Mouse (Mus musculus) adrenal gland, adult 10 weeks (tissue): Measurements from ENCODE around the gene Clec3b. TPM values are rescaled to one million over a fixed set of nuclear protein-coding genes. Genes with fewer than 3 reads are reported as not detected.

Experiments
- polyA plus RNA-seq: library from polyadenylated mRNA; stranded (reverse); fragments of 350-450 nt; fragmentation: Illumina TruSeq; extraction: RNeasy Lipid Tissue Mini Kit (QIAGEN cat#74804); gene quantifications from one replicate; pipeline ENCODE4 v1.2.3, GENCODE M21; 2014; ENCODE audit warnings: low read depth, low replicate concordance

Gene Clec3b
- not detected for polyA plus RNA-seq

GRCm38 (mm10) chr9:123150241-123151020, at the start of gene Clec3b:
Clec3b (plus strand) TSS chr9:123150946.

GRCm38 (mm10) chr9:123112805-123113521, 37.8 kb upstream of the Clec3b start, which contains the start of the genes Zdhhc3 and Exosc7:
Zdhhc3 (minus strand) TSS chr9:123113205.
Exosc7 (plus strand) TSS chr9:123113215.

Other genes with a start within 250 kb of the Clec3b start
- 6.7 TPM for gene Zfp105, start 227.9 kb upstream of the Clec3b start, polyA plus RNA-seq
- gene 1110059G10Rik, start 199.9 kb upstream of the Clec3b start, polyA plus RNA-seq: 109 TPM
- gene Kif15, start 199.9 kb upstream of the Clec3b start, polyA plus RNA-seq: 5.4 TPM
- 15.1 TPM for gene Tmem42, start 129.6 kb upstream of the Clec3b start, polyA plus RNA-seq
- gene Tgm4, start 116.2 kb upstream of the Clec3b start, polyA plus RNA-seq: not detected
- gene Zdhhc3, start 37.7 kb upstream of the Clec3b start, polyA plus RNA-seq: 50.1 TPM
- 9.0 TPM for gene Exosc7, start 37.7 kb upstream of the Clec3b start, polyA plus RNA-seq
- 0.17 TPM for gene Cdcp1, start 65.1 kb downstream of the Clec3b start, polyA plus RNA-seq
- gene Tmem158, start 109.8 kb downstream of the Clec3b start, polyA plus RNA-seq: 13.2 TPM
- 36.7 TPM for gene Lars2, start 216.0 kb downstream of the Clec3b start, polyA plus RNA-seq